Mouse (Mus musculus) spleen, adult 12 weeks (tissue): ENCODE data around the gene Prdx2.

Experiments used
- DNase-seq: peaks from one replicate; pipeline ENCODE4 v3.0.0; 2022; ENCODE audit warnings: low spot score

The Prdx2 gene

DNA sequence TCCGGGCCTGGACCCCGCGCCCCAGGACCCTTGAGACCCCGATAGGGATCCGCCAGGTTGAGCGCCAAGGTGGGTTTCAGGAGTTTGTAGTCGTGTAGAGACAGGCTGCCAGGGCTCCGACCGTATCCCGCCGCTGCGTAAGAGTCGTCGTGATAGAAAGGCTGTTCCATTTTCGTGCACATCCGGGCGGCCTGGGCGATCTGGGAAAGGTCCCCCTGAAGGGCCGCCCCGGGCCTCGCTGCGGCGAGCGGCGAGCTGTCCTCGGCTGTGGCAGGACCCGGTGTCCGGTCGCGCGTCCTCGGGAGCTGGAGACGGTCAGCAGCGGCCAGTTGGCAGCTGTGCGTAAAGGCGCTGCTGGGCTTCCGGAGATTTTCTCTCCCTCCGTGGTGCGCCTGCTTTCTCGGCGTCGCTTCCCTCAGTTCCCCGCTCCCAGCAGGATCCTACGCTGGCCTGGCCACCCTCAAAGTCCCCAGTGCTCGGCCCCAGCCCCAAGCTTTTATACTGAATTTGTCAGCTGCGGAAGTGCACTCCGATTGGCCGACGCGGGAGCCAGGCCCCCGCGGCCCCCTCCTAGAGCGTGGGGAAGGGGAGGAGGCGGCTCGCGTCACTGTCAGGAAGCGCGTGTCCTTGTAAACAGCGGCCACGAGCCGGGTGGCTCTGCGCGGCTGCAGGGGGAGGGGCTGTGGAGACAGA lies 9.0 kb downstream of the Prdx2 start, which contains the start of gene Junb:
Junb (minus strand) TSS at position 471 of the 693 bp plus-strand sequence.
- DNase-seq: peak; percentile 85

GRCm38 (mm10) chr8:84979599-84980421 lies 10.4 kb downstream of the Prdx2 start:
- DNase-seq: peak; percentile 83

DNA sequence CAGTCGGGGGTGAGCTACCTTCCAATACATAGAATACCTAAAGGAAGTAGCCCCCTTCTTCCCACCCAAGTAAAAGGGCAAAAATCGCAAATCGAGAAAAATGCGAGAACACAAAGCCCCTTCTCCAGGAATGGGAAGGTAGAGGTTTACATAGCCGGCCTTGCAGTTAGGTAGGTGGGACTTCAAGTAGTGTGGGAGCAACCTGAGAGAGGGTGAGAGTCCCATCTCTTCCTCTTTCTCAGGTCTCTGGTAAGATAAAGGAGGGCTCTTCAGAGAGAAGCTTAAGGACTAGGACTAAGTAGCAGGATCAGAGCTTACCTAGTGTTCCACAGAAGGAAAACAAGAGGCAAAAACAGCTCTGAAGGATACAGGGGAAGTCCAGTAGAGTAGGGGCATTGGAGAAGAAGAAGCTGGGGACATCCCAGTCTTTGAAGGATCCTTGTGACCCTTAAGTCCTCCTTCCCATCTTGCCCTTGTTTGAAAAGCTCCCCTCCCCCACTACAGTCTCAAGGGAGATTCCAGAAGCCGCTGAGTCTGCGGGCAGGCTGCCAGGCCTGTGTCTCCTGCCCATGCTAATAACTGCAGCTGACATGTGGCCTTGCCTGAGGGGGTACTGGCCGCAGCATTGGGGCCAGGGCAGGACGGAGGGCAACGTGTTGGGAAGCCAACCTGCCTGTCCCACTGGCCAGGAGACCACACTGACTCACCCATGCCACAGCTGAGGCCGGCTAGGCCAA lies 11.4 kb downstream of the Prdx2 start:
- no peak for DNase-seq

DNA sequence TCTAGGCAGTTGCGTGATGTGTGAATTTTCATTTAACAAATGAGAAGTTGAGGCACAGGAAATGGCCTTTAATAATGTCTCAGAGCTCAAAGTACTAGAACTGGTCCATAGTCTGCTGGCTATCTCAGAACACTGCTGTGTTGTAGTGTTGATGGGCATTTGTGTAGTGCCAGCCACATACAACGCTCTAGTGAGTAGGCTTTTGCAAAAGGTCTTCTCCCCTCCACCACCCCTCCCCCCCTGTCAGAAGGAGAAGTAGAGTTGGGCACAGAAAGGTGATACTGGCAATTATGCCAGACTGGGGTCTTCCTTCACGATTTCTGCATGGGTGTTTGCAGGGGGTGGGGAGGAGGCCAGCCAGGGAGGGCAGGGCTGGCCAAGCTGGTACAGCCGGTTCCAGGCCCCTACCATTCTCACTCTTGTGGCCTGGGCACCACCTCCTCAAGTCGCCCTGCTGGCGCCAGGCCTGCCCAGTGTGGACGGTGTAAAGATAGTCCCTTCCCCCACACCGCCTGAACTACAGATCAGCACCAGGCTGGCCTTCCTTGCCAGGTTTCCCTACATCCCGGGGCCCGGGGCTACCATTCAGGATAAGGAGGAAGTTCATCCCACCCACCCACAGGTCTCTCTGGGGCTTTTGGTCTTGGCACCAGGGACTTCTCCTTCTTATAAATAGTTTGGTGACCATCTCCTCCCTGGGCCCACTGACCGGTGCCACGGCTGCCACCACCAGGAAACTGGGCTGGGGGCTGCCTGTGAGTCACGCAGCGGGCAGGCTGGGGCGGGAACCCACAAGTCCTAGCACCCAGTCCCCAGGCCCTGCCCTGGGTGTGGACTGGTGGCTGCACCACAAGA lies 12.5 kb downstream of the Prdx2 start:
- no peak for DNase-seq

DNA sequence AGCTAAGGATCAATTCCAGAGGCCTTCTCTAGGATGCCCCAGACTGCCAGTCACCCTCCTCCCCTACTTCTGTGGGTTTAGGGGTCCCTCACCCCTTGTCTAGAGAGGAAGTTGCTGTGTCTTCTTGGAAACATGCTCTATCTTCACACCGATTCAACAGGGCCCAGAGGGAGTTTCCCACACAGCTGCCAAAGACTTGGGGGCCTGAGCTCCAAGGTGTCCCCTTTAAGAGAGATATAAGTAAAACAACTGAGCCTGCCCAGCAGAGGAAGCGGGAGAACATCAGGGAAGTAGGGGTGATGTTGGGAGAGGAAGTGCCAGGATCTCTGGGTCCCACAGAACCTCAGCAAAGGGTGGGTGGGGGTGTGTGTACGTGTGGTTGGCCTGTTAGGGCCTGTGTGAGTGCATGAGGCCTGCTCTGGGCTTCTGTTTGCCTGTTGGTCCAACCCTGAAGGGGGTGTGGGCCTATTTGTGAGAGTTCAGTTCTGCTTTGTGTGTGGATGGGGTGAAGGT lies 13.2 kb downstream of the Prdx2 start:
- no peak for DNase-seq

- DNase-seq: no peak
These were observed 15.1 kb downstream of the Prdx2 start for GRCm38 (mm10) chr8:84984294-84985048.

GRCm38 (mm10) chr8:84985049-84985683 lies 15.8 kb downstream of the Prdx2 start:
- DNase-seq: no peak

- DNase-seq: peak; percentile 79
These were observed 16.4 kb downstream of the Prdx2 start for GRCm38 (mm10) chr8:84985684-84986378.

- no peak for DNase-seq
These were observed 17.1 kb downstream of the Prdx2 start for GRCm38 (mm10) chr8:84986379-84986945.

DNA sequence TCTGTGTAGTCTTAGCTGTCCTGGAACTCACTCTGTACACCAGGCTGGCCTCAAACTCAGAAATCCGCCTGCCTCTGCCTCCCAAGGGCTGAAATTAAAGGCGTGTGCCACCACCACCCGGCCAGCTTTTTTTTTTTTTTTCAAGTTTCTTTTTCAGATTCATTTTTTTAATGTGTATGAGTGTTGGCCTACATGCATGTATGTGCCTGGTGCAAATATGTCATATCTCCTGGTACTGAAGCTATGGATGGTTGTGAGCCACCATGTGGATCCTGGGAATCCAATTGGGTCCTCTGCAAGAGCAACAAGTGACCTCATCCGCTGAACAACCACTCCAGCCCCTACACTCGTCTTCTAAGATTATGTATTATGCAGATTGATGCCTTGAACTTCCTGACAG lies 18.0 kb downstream of the Prdx2 start:
- no peak for DNase-seq

DNA sequence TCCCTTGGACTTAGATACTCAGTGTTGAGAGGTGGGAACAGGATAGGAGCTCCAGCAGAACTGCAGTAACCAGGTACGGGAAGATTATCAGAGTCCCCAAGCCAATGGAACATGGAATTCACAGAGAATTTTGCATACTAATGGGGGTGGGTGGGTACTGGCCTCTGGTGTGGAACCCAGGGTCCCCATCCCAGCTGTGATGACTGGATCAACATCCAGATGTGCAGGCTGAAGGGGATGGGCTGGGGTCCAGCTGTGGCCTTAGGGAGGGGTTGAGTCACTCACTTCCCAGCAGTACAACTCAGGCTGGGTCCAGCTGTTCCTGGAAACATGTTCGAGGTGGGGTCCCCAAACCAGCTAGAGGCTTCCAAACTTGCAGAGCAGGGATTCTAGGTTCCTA lies 18.5 kb downstream of the Prdx2 start:
- DNase-seq: no peak

DNA sequence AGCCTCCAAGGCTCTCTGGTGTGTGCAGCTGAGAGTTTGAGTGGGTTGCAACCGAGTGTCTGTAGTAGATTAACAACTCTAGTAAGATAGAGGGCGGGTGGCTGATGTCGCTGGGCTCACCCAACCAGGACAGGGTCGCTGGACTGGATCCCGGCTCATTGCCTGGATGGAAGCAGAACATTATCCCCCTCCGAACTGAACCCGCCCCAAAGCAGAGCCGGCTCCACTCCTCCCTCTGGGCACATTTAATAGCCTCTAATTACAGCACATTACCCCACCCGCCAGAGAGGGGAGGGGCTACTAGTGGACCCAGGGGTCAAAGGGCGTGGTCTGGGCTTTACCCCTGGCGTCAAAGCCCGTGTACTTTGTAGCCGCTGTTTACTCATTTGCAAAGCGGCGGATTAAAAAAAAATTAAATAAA lies 19.9 kb downstream of the Prdx2 start:
- DNase-seq: no peak

DNA sequence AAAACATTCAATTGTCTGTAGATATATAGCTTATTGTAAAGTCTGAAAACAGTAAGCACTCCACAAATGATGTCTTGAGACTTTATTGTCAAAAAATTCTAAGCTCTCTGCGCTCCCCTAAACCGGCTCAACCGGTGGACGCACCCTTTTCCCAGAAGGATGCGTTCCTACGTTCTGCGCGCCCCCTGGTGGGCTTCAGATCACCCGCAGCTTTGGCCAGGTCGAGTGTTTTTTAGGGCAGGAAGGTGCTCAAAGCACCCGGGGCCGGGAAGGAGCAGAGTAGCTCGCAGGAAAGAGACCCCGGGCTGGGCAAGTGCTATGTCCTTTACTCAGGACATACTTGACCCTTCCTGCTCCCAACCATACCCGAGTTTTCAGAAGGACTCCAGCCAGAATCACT lies 20.4 kb downstream of the Prdx2 start:
- peak; percentile 91 for DNase-seq

DNA sequence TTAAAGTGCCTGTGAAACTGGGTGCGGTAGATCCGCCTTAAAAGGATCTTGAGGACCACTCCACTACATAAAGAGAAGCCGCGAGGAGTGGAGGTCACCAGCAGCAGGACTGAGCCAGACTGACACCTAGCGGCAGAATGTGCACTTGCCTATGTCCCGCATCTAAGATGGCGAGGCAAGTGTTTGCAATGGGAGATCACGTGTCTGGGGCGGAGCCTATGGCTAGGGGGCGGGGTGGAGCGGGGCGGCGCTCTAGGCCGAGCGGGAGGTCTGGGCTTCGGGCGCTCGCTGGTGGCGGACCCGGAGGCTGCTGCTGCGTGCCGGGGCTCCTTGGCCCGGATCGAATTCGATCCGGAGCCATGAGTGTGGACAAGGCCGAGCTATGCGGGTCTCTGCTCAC lies 21.0 kb downstream of the Prdx2 start, which contains the start of gene Hook2:
Hook2 (plus strand) TSS at position 255 of the 400 bp plus-strand sequence.
- peak; percentile 93 for DNase-seq

DNA sequence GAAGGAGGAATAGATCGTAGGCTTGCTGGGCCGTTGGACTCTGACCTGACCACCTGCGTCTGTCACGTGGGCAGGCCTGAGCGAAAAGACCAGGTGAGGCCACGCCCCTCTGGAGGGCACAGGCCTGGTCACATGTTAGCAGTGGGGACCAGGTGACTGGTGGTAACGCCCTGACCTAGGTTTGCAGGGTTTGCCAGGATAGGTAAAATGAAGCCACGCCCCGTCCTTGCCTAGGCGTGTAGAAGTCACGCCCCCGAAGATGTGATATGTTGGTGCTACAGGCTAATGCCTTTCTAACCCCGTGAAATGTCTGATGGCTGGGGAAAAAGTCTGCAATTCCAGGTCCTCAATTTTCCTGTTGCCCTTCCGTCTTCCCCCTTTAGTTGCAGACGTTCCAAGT lies 21.4 kb downstream of the Prdx2 start:
- no peak for DNase-seq

GRCm38 (mm10) chr8:84994375-84994774 lies 25.0 kb downstream of the Prdx2 start:
- no peak for DNase-seq

GRCm38 (mm10) chr8:84995680-84996079 lies 26.3 kb downstream of the Prdx2 start:
- DNase-seq: no peak

DNA sequence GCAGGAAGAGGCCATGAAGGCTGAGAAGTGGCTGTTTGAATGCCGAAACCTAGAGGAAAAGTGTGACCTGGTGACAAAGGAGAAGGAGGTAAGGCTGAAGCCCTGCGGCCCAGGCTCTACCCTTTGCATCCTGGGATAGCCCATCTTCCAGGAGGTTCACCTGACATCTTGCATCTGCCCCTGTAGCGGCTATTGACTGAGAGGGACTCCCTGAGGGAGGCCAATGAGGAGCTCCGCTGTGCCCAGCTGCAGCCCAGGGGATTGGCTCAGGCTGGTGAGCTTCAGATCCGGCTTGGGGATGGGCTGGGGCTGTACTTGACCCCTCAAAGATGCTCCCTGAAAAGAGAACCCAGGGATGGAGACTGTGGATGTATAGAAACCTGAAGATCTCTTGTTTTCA lies 27.6 kb downstream of the Prdx2 start:
- DNase-seq: no peak

DNA sequence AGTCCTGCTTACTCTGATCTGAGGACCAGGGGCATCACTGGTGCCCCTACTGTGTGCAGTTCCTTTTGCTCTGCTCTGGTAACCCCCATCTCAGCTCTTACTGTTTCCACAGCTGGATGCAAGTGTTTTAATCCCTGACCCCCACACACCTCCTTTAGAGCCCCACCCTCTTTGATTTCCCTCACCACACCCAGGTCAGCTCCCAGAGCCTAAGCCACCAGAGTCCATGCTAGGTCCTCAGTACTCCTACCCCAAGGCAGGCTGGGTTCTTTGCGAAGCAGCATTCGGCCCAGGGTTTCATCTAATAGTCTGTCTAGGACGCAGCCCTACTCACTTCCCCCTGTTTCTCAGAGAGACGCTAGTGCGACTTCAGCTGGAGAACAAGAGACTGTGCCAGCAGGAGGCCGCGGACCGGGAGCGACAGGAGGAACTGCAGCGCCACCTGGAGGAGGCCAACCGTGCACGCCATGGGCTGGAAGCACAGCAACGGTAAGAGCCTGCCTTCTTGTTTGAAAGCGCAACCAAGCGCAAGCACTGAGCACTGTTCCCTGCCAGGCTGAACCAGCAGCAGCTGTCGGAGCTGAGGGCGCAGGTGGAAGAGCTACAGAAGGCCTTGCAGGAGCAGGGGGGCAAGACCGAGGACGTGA lies 28.4 kb downstream of the Prdx2 start:
- peak; percentile 75 for DNase-seq
